Mouse (Mus musculus): ENCODE data around the gene Hist1h4a. TPM values are rescaled to one million over a fixed set of nuclear protein-coding genes. Genes with fewer than 3 reads are reported as not detected.
"Not testable (repeated sequence)": the region's sequence is repeated elsewhere in the genome, so short reads cannot be mapped to it uniquely, and the experiment has no call there.

The Hist1h4a gene
- total RNA-seq, 2 experiments from 2014 or later, result 369 to 391 TPM

GRCm38 (mm10) chr13:23743963-23744362 lies 17.1 kb downstream of the Hist1h4a start:
- DNase-seq (ENCODE audit: low spot score in 2 of 2), result no peak

GRCm38 (mm10) chr13:23743215-23743614 lies 17.8 kb downstream of the Hist1h4a start:
- no peak for DNase-seq (ENCODE audit: low spot score in 2 of 2)

- DNase-seq (ENCODE audit: low spot score in 2 of 2), result no peak
These were observed 19.0 kb downstream of the Hist1h4a start for GRCm38 (mm10) chr13:23742007-23742406.

- no peak for DNase-seq (ENCODE audit: low spot score in 2 of 2)
These were observed 20.1 kb downstream of the Hist1h4a start for GRCm38 (mm10) chr13:23740910-23741309.

- DNase-seq (ENCODE audit: low spot score in 2 of 2), result no peak
These were observed 20.7 kb downstream of the Hist1h4a start for GRCm38 (mm10) chr13:23740256-23740840.

- DNase-seq (ENCODE audit: low spot score in 2 of 2), result no peak
These were observed 21.1 kb downstream of the Hist1h4a start for GRCm38 (mm10) chr13:23739922-23740252.

- DNase-seq (ENCODE audit: low spot score in 2 of 2), result peak; percentile 73 to 88
These were observed 21.7 kb downstream of the Hist1h4a start for GRCm38 (mm10) chr13:23739069-23739921.

GRCm38 (mm10) chr13:23738677-23739068 lies 22.4 kb downstream of the Hist1h4a start, which contains the start of gene Hist1h1c:
Hist1h1c (plus strand) TSS chr13:23738808.
- peak; percentile 85 to 92 for DNase-seq (ENCODE audit: low spot score in 2 of 2)

GRCm38 (mm10) chr13:23738041-23738440 lies 23.0 kb downstream of the Hist1h4a start:
- no peak for DNase-seq (ENCODE audit: low spot score in 2 of 2)

- DNase-seq (ENCODE audit: low spot score in 2 of 2), result no peak
These were observed 23.9 kb downstream of the Hist1h4a start for GRCm38 (mm10) chr13:23737091-23737490.

GRCm38 (mm10) chr13:23732156-23732804 lies 28.8 kb downstream of the Hist1h4a start:
- DNase-seq (ENCODE audit: low spot score in 2 of 2), result no peak

- no peak for DNase-seq (ENCODE audit: low spot score in 2 of 2)
These were observed 30.6 kb downstream of the Hist1h4a start for GRCm38 (mm10) chr13:23730479-23730878.

- no peak for DNase-seq (ENCODE audit: low spot score in 2 of 2)
These were observed 31.3 kb downstream of the Hist1h4a start for GRCm38 (mm10) chr13:23729706-23730105.

- DNase-seq (ENCODE audit: low spot score in 2 of 2), result no peak
These were observed 31.9 kb downstream of the Hist1h4a start for GRCm38 (mm10) chr13:23729192-23729525.

GRCm38 (mm10) chr13:23728472-23729191 lies 32.4 kb downstream of the Hist1h4a start:
- DNase-seq (ENCODE audit: low spot score in 2 of 2), result no peak

- no peak for DNase-seq (ENCODE audit: low spot score in 2 of 2)
These were observed 35.8 kb downstream of the Hist1h4a start for GRCm38 (mm10) chr13:23725213-23725612.

GRCm38 (mm10) chr13:23724239-23724638 lies 36.8 kb downstream of the Hist1h4a start:
- no peak for DNase-seq (ENCODE audit: low spot score in 2 of 2)

GRCm38 (mm10) chr13:23717593-23718245 lies 43.3 kb downstream of the Hist1h4a start:
- not testable (repeated sequence) for DNase-seq (ENCODE audit: low spot score in 2 of 2)

- no peak for DNase-seq (ENCODE audit: low spot score in 2 of 2)
These were observed 43.9 kb downstream of the Hist1h4a start for GRCm38 (mm10) chr13:23717176-23717575.

GRCm38 (mm10) chr13:23716261-23717042 lies 44.6 kb downstream of the Hist1h4a start:
- no peak for DNase-seq (ENCODE audit: low spot score in 2 of 2)
